Mouse (Mus musculus): ENCODE data around the gene Vav3.

Vav3 gene

GRCm38 (mm10) chr3:109714476-109714875, 374.0 kb downstream of the Vav3 start:
- DNase-seq = no peak

GRCm38 (mm10) chr3:109721753-109722152, 381.3 kb downstream of the Vav3 start:
- DNase-seq = no peak

GRCm38 (mm10) chr3:109726776-109727175, 386.3 kb downstream of the Vav3 start:
- DNase-seq = no peak

GRCm38 (mm10) chr3:109731592-109732230, 391.3 kb downstream of the Vav3 start:
- no peak for DNase-seq

GRCm38 (mm10) chr3:109732327-109733182, 392.1 kb downstream of the Vav3 start:
- no peak for DNase-seq

Measured in spleen, adult 18-20 months (tissue).